Mouse (Mus musculus) left cerebral cortex, postnatal 4 days (tissue): ENCODE data around the gene Csta1. TPM values are rescaled to one million over a fixed set of nuclear protein-coding genes. Genes with fewer than 3 reads are reported as not detected.
"Not testable (repeated sequence)": the region's sequence is repeated elsewhere in the genome, so short reads cannot be mapped to it uniquely, and the experiment has no call there.

Experiments used
- DNase-seq: peaks from one replicate; pipeline ENCODE4 v3.0.0-alpha.2; 2022
- intact Hi-C: fragments of 180-260 bp; cut with DNase I; formaldehyde crosslinking; loops from one replicate; pipeline ENCODE4 v1.15.1; 2025
- total RNA-seq, 2 experiments: library from RNA; stranded (reverse); gene quantifications; 2 replicates each; pipeline ENCODE4 v1.2.3; 2021

Csta1 gene
- total RNA-seq: not detected

DNA sequence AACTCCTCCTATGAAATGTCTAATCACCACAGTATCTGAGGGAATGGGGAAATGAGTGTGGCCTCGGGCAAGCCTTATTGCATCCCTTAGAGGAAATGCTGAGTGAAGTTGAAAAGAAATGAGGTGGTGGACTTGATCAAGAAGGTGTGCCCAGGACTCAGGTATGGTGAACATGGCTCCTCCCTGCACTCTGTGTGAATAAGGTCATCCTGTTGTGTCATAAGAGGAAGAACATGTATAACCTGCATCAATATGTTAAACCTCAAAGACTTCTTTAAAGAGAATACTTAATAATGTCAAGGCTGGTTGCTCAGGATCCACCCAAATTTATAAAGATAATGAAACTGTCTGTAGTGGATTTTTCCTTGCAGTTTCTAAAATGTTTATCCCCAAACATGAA is at the start of gene Csta1:
Csta1 (minus strand) TSS at position 101 of the 400 bp plus-strand sequence.
- intact Hi-C loops: no loop called here
- no peak for DNase-seq

DNA sequence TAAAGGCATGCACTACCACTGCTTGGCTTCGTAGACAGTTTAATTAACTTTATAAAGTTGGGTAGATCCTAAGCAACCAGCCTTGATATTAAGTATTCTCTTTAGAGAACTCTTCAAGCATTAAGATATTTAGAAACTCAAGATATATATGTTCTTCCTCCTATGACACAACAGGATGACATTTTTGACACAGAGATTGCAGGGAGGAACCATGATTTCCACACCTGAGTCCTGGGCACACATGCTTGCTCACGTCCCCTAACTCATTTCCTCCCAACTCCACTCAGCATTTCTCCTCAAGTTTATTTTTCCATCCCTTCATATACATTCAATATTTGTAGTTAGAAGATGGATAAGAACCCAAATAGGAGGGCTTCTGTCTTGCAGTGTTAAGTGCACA is 48.9 kb upstream of the Csta1 start:
- intact Hi-C loops: no loop called here
- DNase-seq: no peak

DNA sequence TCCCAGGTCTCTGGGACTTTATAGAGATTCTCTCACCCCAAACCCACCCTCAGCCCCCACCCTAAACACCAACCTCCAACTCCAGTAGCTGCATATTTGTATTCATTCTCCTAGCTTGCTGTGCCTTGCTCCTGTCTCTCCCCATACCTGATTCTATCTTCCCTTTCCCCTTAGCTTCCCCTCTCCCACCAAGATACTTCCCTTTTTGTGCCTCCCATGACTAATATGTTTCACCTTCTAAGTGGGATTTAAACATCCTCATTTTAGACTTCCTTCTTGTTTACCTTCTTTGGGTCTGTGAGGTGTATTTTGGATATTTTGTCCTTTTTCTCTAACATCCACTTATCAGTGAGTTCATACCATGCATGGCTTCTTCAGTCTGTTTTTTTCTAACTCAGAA is 45.1 kb upstream of the Csta1 start:
- DNase-seq: no peak
- intact Hi-C loops: no loop called here

DNA sequence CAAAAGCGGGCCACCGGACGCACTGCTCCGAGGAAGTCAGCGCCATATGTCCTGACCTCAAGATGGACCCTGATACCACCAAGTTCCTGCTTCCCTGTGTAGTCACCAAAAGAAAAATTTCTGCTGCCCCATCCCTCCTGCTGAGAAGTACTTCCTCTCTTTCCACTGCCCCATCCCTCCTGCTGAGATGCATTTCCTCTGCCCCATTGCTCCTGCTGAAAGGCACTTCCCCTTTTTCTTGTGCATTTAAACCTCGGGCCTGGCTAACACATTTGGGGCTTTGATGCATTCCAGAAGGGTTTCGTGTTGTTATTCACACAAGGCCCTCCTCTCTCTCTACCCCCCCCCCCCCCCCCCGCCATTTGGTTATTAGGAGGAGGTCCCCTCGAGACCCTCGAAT is 36.8 kb upstream of the Csta1 start:
- intact Hi-C loops, DNase-seq: not testable (repeated sequence)

DNA sequence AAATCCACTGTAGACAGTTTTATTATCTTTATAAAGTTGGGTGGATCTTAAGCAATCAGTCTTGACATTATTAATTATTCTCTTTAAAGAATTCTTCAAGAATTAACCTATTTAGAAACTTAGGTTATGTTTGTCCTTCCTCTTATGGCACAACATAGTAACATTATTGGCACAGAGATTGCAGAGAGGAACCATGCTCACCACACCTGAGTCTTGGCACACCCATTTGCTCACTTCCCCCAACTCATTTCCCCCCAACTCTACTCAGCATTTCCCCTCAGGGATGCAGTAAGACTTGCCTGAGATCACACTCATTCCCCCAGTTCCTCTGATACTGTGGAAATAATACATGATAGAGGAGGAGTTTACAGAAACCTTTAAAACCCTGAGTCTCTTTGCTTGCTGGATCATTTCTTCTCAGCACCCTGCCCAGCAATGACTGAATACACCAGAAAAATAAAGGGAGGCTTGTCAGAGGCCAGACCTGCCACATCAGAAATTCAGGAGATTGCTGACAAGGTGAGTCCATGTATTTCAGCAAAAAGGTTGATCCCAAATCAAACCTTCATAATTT is 25.4 kb upstream of the Csta1 start, which contains the start of gene Stfa2l1:
Stfa2l1 (plus strand) TSS at position 410 of the 574 bp plus-strand sequence.
- no peak for DNase-seq
- intact Hi-C loops: no loop called here

DNA sequence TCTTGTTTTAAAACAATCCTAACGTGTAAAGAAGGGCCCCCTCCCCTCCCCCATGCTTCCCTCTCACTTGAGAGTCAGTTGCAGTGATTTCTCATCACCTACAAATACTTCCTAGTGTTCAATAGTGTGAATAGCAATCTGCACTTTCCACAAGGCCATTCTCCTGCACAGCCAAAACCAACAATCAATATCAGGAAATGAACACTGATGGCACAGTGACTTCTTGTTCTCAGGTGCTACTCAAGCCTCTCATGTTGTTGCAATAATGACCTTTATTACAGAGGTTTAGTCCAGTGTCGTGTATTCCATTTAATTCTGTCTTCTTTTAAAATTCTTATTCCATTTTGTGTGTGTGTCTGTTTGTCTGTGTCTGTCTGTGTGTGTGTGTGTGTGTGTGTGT is 7.2 kb upstream of the Csta1 start:
- DNase-seq: no peak
- intact Hi-C loops: no loop called here

DNA sequence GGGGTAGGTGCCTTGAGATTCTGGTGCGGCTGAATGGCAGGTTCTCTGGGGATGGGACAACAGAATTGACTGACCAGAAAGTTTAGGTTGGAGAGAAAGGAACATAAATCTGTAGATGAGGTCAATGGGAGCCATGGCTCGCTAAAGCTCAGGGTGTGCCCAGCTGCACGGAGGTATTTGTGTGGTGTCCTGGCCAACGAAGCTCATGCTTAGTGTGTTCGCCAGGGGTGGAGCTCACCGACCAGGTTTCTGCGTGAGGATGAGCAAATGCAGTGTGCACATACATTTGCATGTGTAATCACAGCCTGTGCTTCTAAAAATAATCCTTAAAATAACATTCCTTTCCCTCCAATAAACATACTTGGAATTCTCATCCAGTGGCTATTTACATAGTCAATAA is 2.9 kb downstream of the Csta1 start:
- intact Hi-C loops: no loop called here
- DNase-seq: no peak

DNA sequence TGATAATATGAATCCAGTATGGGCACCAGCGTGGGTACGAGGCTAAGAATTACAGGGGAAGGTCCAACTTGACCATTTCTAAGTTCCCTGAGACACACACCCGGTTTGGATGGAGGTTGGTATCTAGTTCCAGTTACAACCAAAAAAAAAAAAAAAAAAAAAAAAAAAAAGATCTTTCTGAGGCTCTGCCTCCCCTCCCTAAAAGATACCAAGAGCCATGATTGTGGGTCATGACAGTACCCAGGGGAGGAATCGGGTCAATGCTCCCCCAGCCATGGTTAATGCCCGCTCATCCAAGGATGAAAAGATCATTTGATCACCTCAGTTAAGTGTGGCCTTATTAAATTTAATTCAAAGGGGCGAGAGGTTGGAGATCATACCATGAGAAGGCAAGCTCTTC is 15.3 kb downstream of the Csta1 start:
- DNase-seq, intact Hi-C loops: not testable (repeated sequence)

DNA sequence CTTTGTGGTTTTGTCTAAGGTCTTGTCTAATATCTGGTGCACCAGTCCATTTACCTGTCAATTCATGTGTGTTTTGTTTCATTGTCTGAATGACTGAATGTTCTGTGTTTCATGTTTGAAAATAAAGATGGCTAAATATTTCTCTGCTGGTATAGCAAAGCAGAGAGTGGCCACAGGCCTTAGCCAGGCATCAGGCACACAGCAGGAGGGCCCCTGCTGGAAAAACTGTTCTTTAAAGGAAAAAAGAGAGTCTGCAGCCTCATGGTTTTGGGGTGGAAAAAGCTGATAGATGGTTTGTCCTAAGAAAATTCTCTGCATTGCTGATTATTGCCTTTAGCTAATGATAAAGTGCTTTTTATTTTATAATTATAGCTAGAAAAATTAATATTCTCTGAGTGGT is 19.6 kb downstream of the Csta1 start:
- intact Hi-C loops, DNase-seq: not testable (repeated sequence)

DNA sequence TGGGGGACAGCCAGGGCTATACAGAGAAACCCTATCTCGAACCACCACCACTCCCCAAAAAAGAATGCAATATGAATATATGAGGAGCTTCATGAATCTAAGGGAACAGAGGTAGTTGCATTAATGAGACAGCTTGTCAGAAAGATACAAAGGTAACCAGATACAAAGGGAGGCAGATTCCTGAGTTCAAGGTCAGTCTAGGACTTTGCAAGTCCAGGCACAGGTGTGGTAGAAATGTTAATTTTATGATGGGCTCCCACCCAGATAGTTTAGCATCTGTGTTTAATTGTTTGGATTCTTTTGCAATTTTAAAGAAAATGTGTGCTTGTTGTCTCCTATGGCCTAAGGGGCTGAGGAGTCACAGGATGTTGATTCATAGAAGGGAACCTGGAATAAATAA is 28.8 kb downstream of the Csta1 start:
- intact Hi-C loops: no loop called here
- DNase-seq: no peak

DNA sequence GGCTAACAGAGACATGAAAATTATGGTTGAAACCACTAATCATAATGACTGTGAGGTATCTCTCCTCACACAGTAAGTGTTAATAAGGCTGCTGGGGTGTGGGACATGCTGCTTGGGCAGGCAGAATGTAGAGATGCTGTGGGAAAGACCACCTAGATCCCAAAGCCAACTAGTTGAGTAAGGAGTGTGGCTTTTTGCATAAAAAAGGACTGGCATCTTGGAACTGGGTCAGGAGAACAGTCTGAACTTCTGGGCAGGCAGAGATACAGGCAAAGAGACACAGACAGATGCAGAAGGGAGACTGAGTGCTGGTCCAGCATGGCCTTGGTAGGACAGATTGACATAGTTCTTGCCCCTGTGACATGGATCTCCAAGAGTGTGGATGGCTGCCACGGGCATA is 29.5 kb downstream of the Csta1 start:
- intact Hi-C loops: no loop called here

DNA sequence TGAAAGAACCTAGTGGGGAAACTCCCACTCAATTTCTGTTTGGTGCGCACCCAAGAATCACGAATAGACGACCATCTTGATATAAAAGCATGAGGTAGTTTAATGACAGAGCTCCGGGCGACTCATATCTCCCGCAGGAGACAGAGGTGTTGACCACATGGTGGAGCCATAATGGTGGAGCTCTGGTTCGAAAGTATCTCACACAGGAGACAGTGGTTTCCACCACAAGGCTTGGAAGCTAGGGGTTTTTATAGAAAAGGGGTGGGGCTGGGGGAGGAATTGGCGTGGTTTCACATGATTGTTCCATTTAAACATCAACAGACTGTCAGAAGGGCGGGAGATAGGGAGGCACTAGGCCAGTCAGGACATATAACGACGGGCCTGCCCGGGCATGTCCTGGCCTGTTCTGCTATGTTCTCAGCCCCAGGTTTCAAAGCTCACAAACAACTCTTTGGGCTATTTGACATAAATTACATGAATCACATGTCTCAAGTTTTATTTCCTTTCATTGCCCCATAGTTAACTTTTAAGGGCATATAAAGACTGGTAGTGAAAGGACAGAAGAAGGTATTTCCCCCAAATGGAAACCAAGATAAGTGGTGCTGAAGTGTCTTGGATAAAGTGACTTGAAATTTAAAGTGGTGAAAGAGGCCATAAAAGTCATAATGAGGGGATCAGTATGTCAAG is 33.1 kb downstream of the Csta1 start:
- intact Hi-C loops, DNase-seq: not testable (repeated sequence)

More for the DNA sequence above, 29.5 kb downstream of the Csta1 start:
- no peak for DNase-seq

DNA sequence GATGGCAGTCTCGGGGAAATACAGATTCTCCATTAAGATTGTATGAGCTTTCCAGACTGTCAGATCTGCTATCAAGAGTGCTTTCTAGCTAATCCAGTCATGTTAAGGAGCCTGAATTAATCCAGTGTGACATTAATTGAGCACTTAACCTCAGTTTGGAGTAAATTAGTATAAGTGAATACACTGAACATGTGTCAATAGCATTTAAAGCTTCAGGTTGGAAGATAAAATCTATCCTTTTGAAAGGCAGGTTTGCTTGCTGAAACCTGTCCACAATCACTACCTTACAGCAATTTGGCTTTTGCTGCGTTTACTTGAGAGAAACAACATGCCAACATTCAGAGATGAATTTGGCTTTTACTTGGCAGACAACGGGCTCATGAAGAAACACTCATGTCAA is 37.0 kb downstream of the Csta1 start:
- no peak for DNase-seq
- intact Hi-C loops: no loop called here

DNA sequence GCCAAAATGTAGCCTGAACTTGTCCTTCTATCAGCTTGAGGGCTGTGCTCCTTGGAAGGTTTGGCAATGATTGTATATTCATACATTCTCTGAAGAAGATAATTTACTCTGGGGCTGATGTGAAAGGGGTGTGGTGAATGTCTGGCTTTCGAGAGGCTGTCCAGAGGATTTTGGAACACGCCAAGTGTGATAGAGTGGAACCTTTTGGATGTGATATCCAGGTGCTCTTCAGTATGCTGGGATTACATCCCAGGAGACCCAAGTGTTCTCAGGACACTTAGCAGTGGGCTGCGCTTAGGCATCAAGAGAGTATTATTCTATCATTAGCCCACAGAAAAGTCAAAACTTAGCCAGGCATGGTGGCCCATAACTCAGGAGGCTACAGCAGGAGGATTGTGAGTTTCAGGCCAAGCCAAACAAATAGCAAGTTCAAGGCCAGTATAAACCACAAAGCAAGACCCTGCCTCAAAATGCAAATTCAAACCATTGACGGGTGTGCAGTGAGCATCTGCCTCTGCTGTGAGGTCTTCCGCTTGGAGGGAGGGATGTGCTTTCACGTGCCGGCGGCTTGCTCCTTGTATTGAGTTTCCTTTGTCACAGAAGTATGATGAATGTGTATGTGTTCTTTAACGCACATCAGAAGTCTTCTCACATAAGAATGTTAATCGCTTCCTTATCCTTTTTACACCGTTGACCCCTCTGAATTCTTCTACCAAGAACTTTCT is 40.1 kb downstream of the Csta1 start:
- no peak for DNase-seq
- intact Hi-C loops: no loop called here

DNA sequence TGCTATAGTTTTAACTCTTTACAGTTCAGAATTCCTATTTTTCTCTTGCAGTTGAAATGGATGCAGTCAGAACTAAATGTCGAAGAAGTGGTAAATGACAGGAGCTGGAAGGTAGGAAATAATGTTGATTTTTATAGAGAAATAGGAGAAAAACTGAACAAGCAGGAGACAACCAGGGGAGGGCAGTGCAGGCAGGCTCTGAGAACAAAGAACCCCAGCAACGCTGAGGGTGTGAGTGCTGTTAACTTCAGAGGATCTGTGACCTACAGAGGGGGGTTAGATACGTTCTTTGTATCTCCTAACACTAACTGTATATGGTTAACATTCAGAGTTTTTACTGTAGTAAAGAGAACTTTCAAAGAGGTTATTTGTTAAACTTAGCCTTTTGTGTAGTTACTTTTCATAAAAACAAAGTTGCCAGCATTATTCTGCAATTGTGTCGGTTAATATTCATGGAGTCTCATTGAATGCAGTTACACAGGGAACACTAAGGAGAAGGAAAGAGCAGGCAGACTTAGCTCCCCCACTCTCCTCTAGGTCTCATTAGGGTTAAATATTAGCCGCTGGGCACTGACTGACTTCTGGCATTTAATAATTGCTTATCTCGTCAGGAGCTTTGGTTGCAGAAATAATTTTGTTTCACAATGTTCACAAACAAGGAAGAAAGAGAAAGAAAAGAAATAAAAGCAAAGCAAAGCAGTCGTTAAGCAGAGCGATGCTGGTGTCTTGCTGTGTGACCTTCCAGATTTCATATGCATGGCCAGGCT is 41.0 kb downstream of the Csta1 start:
- no peak for DNase-seq

DNA sequence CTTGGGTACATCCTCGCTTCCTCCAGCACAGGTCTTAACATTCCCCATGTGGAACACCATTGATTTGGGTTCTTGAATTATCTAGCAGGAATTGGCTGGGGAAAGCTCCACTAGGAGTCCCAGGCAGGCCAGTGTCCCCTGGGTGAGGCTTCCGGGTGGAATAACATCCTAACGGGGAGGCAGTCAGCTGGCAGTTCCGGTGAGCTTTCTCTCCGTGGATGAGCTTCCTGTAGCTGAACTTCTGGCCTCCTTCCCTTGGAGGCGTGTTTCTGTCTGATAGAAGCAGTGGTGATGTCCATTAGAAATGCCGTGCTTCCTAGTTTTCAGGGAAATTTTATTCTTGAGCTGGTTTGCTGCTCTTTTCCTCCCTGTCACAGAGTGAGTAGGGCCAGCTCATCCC is 42.0 kb downstream of the Csta1 start:
- no peak for DNase-seq
- intact Hi-C loops: no loop called here

More for the DNA sequence above, 41.0 kb downstream of the Csta1 start:
- intact Hi-C loops: no loop called here

DNA sequence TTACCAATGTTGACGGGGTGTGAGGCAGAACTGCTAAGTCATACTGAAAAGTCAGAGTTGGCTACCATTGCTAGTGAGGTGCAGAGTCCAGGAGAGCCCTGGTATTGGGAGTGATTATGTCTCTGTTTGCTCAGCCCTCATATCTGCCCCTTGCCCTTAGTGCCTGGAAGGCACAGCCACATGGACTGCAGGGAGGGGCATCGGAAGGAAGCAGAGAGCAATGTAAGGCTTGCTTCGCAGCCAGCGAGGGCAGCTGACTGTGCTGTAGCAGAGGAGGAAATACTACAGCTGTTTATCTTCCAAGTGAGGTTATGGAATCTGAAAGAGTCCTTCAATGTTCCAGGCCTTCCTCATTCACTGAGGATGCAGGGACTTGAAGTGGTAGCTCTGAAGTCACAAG is 43.2 kb downstream of the Csta1 start:
- no peak for DNase-seq
- intact Hi-C loops: no loop called here

DNA sequence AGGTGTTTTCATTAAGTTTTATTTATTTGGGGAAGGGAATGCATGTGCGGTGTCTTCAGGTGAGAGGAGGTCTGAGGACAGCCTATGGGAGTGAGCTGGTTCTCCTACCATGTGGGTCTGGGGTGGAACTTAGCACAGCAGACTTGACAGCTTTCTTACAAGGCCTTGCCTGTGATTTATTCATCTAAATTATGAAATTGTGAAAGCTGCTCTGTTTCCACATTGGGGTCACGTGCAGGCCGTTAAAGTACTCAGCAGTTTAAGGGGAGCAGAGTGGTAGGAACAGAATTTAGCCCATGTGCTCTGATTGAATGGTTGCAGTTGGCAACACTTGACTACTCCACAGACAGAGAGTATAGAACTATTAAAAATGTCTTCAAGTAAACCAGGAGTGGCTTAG is 51.1 kb downstream of the Csta1 start:
- intact Hi-C loops: no loop called here
- DNase-seq: no peak

DNA sequence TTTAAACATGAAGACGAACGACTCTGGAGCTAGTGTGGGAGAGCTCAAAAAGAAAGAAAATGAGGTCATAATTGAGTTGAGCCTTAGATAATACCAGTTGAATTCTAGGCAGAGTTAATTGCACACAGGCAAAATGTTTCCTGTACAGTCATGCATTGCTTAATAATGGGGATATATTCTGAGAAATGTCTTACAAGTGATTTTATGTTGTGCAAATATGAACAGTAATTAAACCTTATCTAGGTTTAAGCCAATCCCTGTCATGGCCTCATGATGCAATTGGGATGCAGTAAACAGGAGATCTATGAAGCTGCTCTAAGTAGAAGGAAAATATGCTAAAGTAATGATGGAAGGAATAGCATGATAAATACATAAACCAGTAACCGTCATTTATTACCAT is 56.3 kb downstream of the Csta1 start:
- intact Hi-C loops: no loop called here
- DNase-seq: no peak

DNA sequence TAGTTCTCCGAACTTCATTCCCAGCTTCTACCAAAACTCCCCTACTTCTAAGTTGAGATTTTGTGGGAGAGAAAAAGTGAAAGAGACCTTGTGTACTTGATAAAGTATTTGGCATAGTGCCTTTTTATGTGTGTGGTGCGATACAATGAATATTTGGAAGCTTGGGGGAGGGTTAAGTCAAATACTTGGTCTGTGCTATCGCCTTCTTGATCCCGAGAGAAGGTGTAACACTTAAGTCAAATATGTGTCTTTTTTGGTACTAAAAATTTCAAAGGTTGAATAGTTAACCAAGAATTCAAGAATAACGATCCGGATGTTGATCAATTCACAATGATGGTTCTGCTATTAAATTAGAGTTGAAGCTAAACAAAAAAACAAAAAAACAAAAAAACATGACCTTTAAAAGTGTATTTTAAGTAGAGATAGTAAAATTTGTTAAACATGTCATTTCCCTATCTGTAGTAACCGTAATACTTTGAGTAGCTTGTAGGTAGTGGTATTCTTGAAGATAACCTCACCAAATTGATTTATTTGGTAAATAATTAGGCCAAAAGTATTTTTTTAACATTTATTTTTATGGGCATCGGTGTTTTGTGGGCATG is 58.5 kb downstream of the Csta1 start:
- intact Hi-C loops: no loop called here
- DNase-seq: no peak
